Mouse (Mus musculus) midbrain, embryonic 14.5 days (tissue): Measurements from ENCODE around the gene Proser2. TPM values are rescaled to one million over a fixed set of nuclear protein-coding genes. Genes with fewer than 3 reads are reported as not detected.

Experiments used
- ATAC-seq: fragments of 200-750 bp; cut with Nextera tagmentation; 2 replicates; pipeline ENCODE4 v1.8.0; 2017; ENCODE audit warnings: moderate number of reproducible peaks, moderate library complexity; ENCODE audit not compliant: low FRiP score, low TSS enrichment
- DNase-seq: peaks from one replicate; pipeline ENCODE4 v3.0.0-alpha.2; 2015
- H3K27ac ChIP-seq: fragments of 300-500 bp; sonication (generic); replicated peaks from 2 replicates; pipeline ENCODE4 v1.5.1; 2014; ENCODE audit warnings: mild to moderate bottlenecking, low read depth, low read length, moderate library complexity
- H3K27me3 ChIP-seq: fragments of 300-500 bp; sonication (generic); 2 replicates; pipeline ENCODE4 v1.6.1; 2014; ENCODE audit warnings: low read length, control low read depth, mixed read lengths; ENCODE audit not compliant: control insufficient read depth, insufficient read depth
- H3K36me3 ChIP-seq: fragments of 300-500 bp; sonication (generic); 2 replicates; pipeline ENCODE4 v1.6.1; 2014; ENCODE audit warnings: low read length, control low read depth; ENCODE audit not compliant: control insufficient read depth, insufficient read depth
- H3K4me1 ChIP-seq: fragments of 300-500 bp; sonication (generic); 2 replicates; pipeline ENCODE4 v1.6.1; 2014; ENCODE audit warnings: mild to moderate bottlenecking, antibody characterized with exemption, low read length, control low read depth; ENCODE audit not compliant: control insufficient read depth, insufficient read depth
- H3K4me2 ChIP-seq: fragments of 300-500 bp; sonication (generic); 2 replicates; pipeline ENCODE4 v1.6.1; 2014; ENCODE audit warnings: mild to moderate bottlenecking, low read length, moderate library complexity
- H3K4me3 ChIP-seq: fragments of 300-500 bp; sonication (generic); replicated peaks from 2 replicates; pipeline ENCODE4 v1.5.1; 2014; ENCODE audit warnings: low read depth, low read length
- H3K9ac ChIP-seq: fragments of 300-500 bp; sonication (generic); replicated peaks from 2 replicates; pipeline ENCODE4 v1.6.1; 2014; ENCODE audit warnings: mild to moderate bottlenecking, low read length, moderate library complexity
- H3K9me3 ChIP-seq: fragments of 300-500 bp; sonication (generic); 2 replicates; pipeline ENCODE4 v1.6.1; 2016; ENCODE audit warnings: low read length, control low read depth, mixed read lengths; ENCODE audit not compliant: control insufficient read depth
- WGBS: fragments of 180-500 bp; shearing (Covaris S2); extraction: QIAGEN DNeasy Blood & Tissue Kit; methylation state at CpG from one replicate; pipeline ENCODE4 v1.1.7; 2014; 5-methylcytosine and 5-hydroxymethylcytosine counted together
- polyA plus RNA-seq: library from polyadenylated mRNA; unstranded; fragments of >200 nt; fragmentation: Nextera tagmentation; extraction: Ambion mirVana; gene quantifications from 2 replicates; pipeline ENCODE4 v1.2.1, GENCODE M21; 2014

The Proser2 gene
- 4.0 and 4.1 TPM in 2 replicates for polyA plus RNA-seq

GRCm38 (mm10) chr2:6129555-6130355 is at the start of gene Proser2:
TSS of gene Proser2 (minus strand) at chr2:6130211.
- Histone ChIP-seq H3K9me3 (no peaks in the 10 kb centered on the region), H3K27me3 (peaks cover 12% of the 10 kb centered on the region), H3K4me1 (no peaks in the 10 kb centered on the region), H3K4me3 (peak within 1 kb of the TSS; percentile 70), H3K9ac (peak within 1 kb of the TSS; percentile 53), H3K36me3 (no peaks in the 10 kb centered on the region), H3K4me2 (peak within 1 kb of the TSS; percentile 88), H3K27ac (no peak within 1 kb of the TSS)
- peak; percentile 90 for DNase-seq
- peak; percentile 84; the same call in 1 of the 2 replicates for ATAC-seq
- WGBS = under 1% methylated on average over 83 of the region's 83 CpGs

- Histone ChIP-seq H3K4me3 (no peak overlapping the region), H3K36me3 (no peaks in the 10 kb centered on the region), H3K27me3 (no peaks in the 10 kb centered on the region), H3K27ac (no peak overlapping the region), H3K4me2 (no peak overlapping the region), H3K9me3 (peaks cover 5% of the 10 kb centered on the region; the same call in 1 of the 2 replicates), H3K4me1 (no peaks in the 10 kb centered on the region), H3K9ac (no peak overlapping the region)
- DNase-seq (no peak), ATAC-seq (no peak)
- WGBS = 92% methylated on average over 1 of the region's 1 CpGs
Measured at GRCm38 (mm10) chr2:6179749-6180117, 49.7 kb upstream of the Proser2 start.

- Histone ChIP-seq H3K9ac (no peak overlapping the region), H3K4me3 (no peak overlapping the region), H3K4me1 (no peaks in the 10 kb centered on the region), H3K36me3 (no peaks in the 10 kb centered on the region), H3K4me2 (no peak overlapping the region), H3K9me3 (peaks cover 2% of the 10 kb centered on the region; the same call in 1 of the 2 replicates), H3K27ac (no peak overlapping the region), H3K27me3 (no peaks in the 10 kb centered on the region)
- ATAC-seq (no peak), DNase-seq (no peak)
- WGBS = 87% methylated on average over 16 of the region's 16 CpGs
Measured at GRCm38 (mm10) chr2:6178901-6179748, 49.1 kb upstream of the Proser2 start.

GRCm38 (mm10) chr2:6173013-6173412 is 43.0 kb upstream of the Proser2 start:
- Histone ChIP-seq H3K27ac (no peak overlapping the region), H3K9me3 (0 out of 2 replicates have a peak, but pooled peaks cover 3% of the 10 kb centered on the region), H3K4me2 (no peak overlapping the region), H3K36me3 (no peaks in the 10 kb centered on the region), H3K4me3 (no peak overlapping the region), H3K27me3 (no peaks in the 10 kb centered on the region), H3K9ac (no peak overlapping the region), H3K4me1 (no peaks in the 10 kb centered on the region)
- WGBS = 35% methylated on average over 3 of the region's 3 CpGs
- ATAC-seq (no peak), DNase-seq (no peak)

- H3K27ac ChIP-seq = no peak overlapping the region
- H3K9ac ChIP-seq = no peak overlapping the region
- H3K4me1 ChIP-seq = no peaks in the 10 kb centered on the region
- DNase-seq = no peak
- H3K4me3 ChIP-seq = no peak overlapping the region
- 0 out of 2 replicates have a peak, but pooled peaks cover 3% of the 10 kb centered on the region for H3K9me3 ChIP-seq
- no peak for ATAC-seq
- H3K27me3 ChIP-seq = no peaks in the 10 kb centered on the region
- H3K36me3 ChIP-seq = no peaks in the 10 kb centered on the region
- WGBS = 84% methylated on average over 2 of the region's 2 CpGs
- no peak overlapping the region for H3K4me2 ChIP-seq
Measured at GRCm38 (mm10) chr2:6168560-6168959, 38.5 kb upstream of the Proser2 start.

- DNase-seq (peak; percentile 89), ATAC-seq (peak; percentile 48; the same call in 1 of the 2 replicates)
- Histone ChIP-seq H3K4me1 (no peaks in the 10 kb centered on the region), H3K36me3 (no peaks in the 10 kb centered on the region), H3K9me3 (0 out of 2 replicates have a peak, but pooled peaks cover 3% of the 10 kb centered on the region), H3K4me3 (no peak overlapping the region), H3K27ac (no peak overlapping the region), H3K27me3 (no peaks in the 10 kb centered on the region), H3K4me2 (no peak overlapping the region), H3K9ac (no peak overlapping the region)
- 33% methylated on average over 5 of the region's 5 CpGs for WGBS
Measured at GRCm38 (mm10) chr2:6167843-6168558, 38.0 kb upstream of the Proser2 start.

- 0 out of 2 replicates have a peak, but pooled peaks cover 3% of the 10 kb centered on the region for H3K9me3 ChIP-seq
- no peaks in the 10 kb centered on the region for H3K36me3 ChIP-seq
- no peaks in the 10 kb centered on the region for H3K4me1 ChIP-seq
- WGBS = 83% methylated on average over 6 of the region's 6 CpGs
- no peak overlapping the region for H3K9ac ChIP-seq
- H3K4me3 ChIP-seq = no peak overlapping the region
- ATAC-seq = no peak
- no peak for DNase-seq
- no peaks in the 10 kb centered on the region for H3K27me3 ChIP-seq
- H3K27ac ChIP-seq = no peak overlapping the region
- no peak overlapping the region for H3K4me2 ChIP-seq
Measured at GRCm38 (mm10) chr2:6165771-6166170, 35.8 kb upstream of the Proser2 start.

- DNase-seq (peak; percentile 13), ATAC-seq (no peak)
- Histone ChIP-seq H3K4me2 (no peak overlapping the region), H3K4me1 (no peaks in the 10 kb centered on the region), H3K36me3 (no peaks in the 10 kb centered on the region), H3K27ac (no peak overlapping the region), H3K27me3 (no peaks in the 10 kb centered on the region), H3K9me3 (no peaks in the 10 kb centered on the region), H3K4me3 (no peak overlapping the region), H3K9ac (no peak overlapping the region)
- WGBS = 75% methylated on average over 16 of the region's 16 CpGs
Measured at GRCm38 (mm10) chr2:6164606-6165290, 34.7 kb upstream of the Proser2 start.
